Mouse (Mus musculus): ENCODE data around the gene Ttc33. TPM values are rescaled to one million over a fixed set of nuclear protein-coding genes. Genes with fewer than 3 reads are reported as not detected.

Gene Ttc33
- polyA plus RNA-seq, 1 experiment = 59.6 TPM

- peaks cover 7% of the 10 kb centered on the region; the same call in 1 of the 2 replicates for H3K4me1 ChIP-seq (ENCODE audit: control insufficient read depth, insufficient read depth, low read length)
- H3K4me3 ChIP-seq (replicated peaks; ENCODE audit: insufficient read depth, low read depth, low read length) = no peak overlapping the region
- WGBS = 86% methylated on average over 7 of the region's 7 CpGs
- no peak for DNase-seq
- no peak overlapping the region for H3K27ac ChIP-seq (ENCODE audit: insufficient read depth, low read length)
- H3K27me3 ChIP-seq (ENCODE audit: control insufficient read depth, insufficient read depth, low read length) = no peaks in the 10 kb centered on the region
- TF ChIP-seq CTCF (IDR thresholded peaks at IDR 0.05; ENCODE audit: borderline replicate concordance, insufficient read depth, low read depth, low read length) (no peak), POLR2A (IDR thresholded peaks at IDR 0.05; ENCODE audit: borderline replicate concordance, insufficient read depth, low read length) (no peak)
These were observed 52.7 kb downstream of the Ttc33 start for GRCm38 (mm10) chr15:5238073-5238472.

- peaks cover 7% of the 10 kb centered on the region for H3K4me1 ChIP-seq (ENCODE audit: control insufficient read depth, insufficient read depth, low read length)
- WGBS = 83% methylated on average over 4 of the region's 4 CpGs
- H3K27me3 ChIP-seq (ENCODE audit: control insufficient read depth, insufficient read depth, low read length) = no peaks in the 10 kb centered on the region
- TF ChIP-seq CTCF (IDR thresholded peaks at IDR 0.05; ENCODE audit: borderline replicate concordance, insufficient read depth, low read depth, low read length) = no peak
- TF ChIP-seq POLR2A (IDR thresholded peaks at IDR 0.05; ENCODE audit: borderline replicate concordance, insufficient read depth, low read length) = no peak
- no peak for DNase-seq
- no peak overlapping the region for H3K27ac ChIP-seq (ENCODE audit: insufficient read depth, low read length)
- no peak overlapping the region for H3K4me3 ChIP-seq (replicated peaks; ENCODE audit: insufficient read depth, low read depth, low read length)
These were observed 53.2 kb downstream of the Ttc33 start for GRCm38 (mm10) chr15:5238553-5238952.

DNA sequence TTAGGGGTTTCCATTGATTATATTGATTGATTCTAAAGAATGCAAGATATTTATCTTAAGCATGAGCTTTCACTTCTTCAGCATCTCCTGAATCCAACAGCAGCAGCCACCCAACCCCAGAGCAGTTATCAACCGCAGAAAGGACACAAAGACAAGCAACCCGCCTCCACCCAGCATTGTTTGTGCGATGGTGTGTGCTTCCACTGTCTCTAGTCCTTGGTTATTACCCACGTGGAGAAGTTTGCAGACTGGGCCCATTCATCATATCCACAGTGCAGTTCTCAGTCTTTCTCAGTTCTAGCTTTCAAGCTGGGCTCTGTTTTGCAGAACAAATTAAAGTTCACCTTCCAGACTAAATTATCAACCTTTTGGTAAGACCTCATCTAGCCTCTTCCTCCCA lies 54.0 kb downstream of the Ttc33 start:
- Histone ChIP-seq H3K4me3 (replicated peaks; ENCODE audit: insufficient read depth, low read depth, low read length) (no peak overlapping the region), H3K27ac (ENCODE audit: insufficient read depth, low read length) (no peak overlapping the region), H3K27me3 (ENCODE audit: control insufficient read depth, insufficient read depth, low read length) (no peaks in the 10 kb centered on the region), H3K4me1 (ENCODE audit: control insufficient read depth, insufficient read depth, low read length) (peaks cover 7% of the 10 kb centered on the region)
- DNase-seq = no peak
- WGBS = 68% methylated on average over 4 of the region's 4 CpGs
- no peak for TF ChIP-seq POLR2A (IDR thresholded peaks at IDR 0.05; ENCODE audit: borderline replicate concordance, insufficient read depth, low read length)
- no peak for TF ChIP-seq CTCF (IDR thresholded peaks at IDR 0.05; ENCODE audit: borderline replicate concordance, insufficient read depth, low read depth, low read length)

DNA sequence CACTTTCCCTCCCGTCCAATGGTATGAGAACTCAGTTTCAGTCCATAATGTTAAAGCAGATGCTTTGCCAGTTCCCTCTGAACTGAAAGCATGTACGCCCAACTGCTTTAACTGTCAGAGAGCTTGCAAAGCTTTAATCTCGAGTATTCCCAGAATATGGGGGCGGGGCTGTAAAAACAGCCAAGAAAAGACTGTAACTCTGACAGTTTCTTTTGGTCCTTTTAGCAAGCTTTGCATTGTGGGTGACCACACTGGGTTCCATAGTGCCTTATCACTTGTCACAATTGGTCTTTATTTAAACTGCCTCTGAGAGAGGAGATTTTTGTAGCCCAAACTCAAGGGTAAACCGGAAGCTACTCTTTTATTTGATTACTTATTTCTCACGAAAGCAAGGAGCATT lies 54.6 kb downstream of the Ttc33 start:
- WGBS = 67% methylated on average over 6 of the region's 6 CpGs
- Histone ChIP-seq H3K27me3 (ENCODE audit: control insufficient read depth, insufficient read depth, low read length) (no peaks in the 10 kb centered on the region), H3K4me3 (replicated peaks; ENCODE audit: insufficient read depth, low read depth, low read length) (no peak overlapping the region), H3K4me1 (ENCODE audit: control insufficient read depth, insufficient read depth, low read length) (peaks cover 10% of the 10 kb centered on the region), H3K27ac (ENCODE audit: insufficient read depth, low read length) (no peak overlapping the region)
- no peak for DNase-seq
- no peak for TF ChIP-seq CTCF (IDR thresholded peaks at IDR 0.05; ENCODE audit: borderline replicate concordance, insufficient read depth, low read depth, low read length)
- no peak for TF ChIP-seq POLR2A (IDR thresholded peaks at IDR 0.05; ENCODE audit: borderline replicate concordance, insufficient read depth, low read length)

GRCm38 (mm10) chr15:5240360-5240759 lies 55.0 kb downstream of the Ttc33 start:
- H3K27ac ChIP-seq (ENCODE audit: insufficient read depth, low read length) = no peak overlapping the region
- H3K27me3 ChIP-seq (ENCODE audit: control insufficient read depth, insufficient read depth, low read length) = no peaks in the 10 kb centered on the region
- H3K4me1 ChIP-seq (ENCODE audit: control insufficient read depth, insufficient read depth, low read length) = peaks cover 10% of the 10 kb centered on the region
- DNase-seq = no peak
- WGBS = 92% methylated on average over 6 of the region's 6 CpGs
- TF ChIP-seq POLR2A (IDR thresholded peaks at IDR 0.05; ENCODE audit: borderline replicate concordance, insufficient read depth, low read length) = no peak
- TF ChIP-seq CTCF (IDR thresholded peaks at IDR 0.05; ENCODE audit: borderline replicate concordance, insufficient read depth, low read depth, low read length) = no peak
- no peak overlapping the region for H3K4me3 ChIP-seq (replicated peaks; ENCODE audit: insufficient read depth, low read depth, low read length)

DNA sequence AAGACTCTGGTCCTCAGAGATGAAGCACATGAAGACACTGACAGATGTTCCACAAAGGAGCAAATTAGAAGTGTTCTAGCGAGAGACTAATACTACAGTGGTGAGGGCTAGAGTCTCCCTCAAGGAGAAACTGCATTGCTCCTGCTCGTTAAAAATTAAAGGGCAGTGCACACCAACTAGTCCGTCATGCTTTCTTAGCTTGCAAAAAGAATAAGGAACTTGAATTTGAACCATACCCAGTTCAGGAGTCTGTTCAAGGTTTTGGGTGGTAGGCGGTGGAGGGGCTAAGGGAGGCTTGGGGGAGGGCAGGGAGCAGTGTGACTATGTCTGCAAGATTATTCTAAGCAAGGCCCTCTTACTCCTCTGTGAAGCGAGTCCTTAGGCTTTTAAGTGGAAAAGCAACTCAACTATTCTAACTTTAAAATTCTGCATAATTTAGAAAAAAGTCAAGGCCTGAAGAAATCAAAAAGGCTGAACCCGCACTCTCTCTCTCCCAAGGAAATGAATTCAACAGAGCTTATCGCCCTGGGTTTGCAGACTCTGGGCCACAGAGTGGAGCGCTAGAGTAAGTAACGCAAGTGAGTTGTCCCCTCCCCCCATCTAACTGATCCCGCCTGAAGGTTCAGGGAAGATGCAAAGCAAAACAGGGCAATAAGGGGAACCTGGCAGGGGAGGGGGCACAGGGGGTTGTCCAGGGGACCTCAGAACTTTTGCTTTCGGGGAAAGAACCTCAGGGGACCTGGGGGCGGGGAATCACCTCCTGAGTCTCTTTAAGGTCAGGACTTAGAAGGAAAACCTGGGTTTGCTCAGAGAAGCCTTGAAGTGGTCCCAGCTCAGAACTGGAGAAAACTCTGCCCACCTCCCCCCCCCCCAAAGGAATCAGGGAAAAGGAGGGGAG lies 56.2 kb downstream of the Ttc33 start:
- H3K27ac ChIP-seq (ENCODE audit: insufficient read depth, low read length) = no peak overlapping the region
- H3K4me3 ChIP-seq (replicated peaks; ENCODE audit: insufficient read depth, low read depth, low read length) = no peak overlapping the region
- no peaks in the 10 kb centered on the region for H3K27me3 ChIP-seq (ENCODE audit: control insufficient read depth, insufficient read depth, low read length)
- WGBS = 60% methylated on average over 12 of the region's 12 CpGs
- DNase-seq = no peak
- H3K4me1 ChIP-seq (ENCODE audit: control insufficient read depth, insufficient read depth, low read length) = peaks cover 10% of the 10 kb centered on the region
- TF ChIP-seq CTCF (IDR thresholded peaks at IDR 0.05; ENCODE audit: borderline replicate concordance, insufficient read depth, low read depth, low read length) = no peak
- TF ChIP-seq POLR2A (IDR thresholded peaks at IDR 0.05; ENCODE audit: borderline replicate concordance, insufficient read depth, low read length) = no peak

- 2% methylated on average over 61 of the region's 61 CpGs for WGBS
- no peak for TF ChIP-seq POLR2A (IDR thresholded peaks at IDR 0.05; ENCODE audit: borderline replicate concordance, insufficient read depth, low read length)
- TF ChIP-seq CTCF (IDR thresholded peaks at IDR 0.05; ENCODE audit: borderline replicate concordance, insufficient read depth, low read depth, low read length) = no peak
- DNase-seq = peak; percentile 11 to 23
- Histone ChIP-seq H3K27me3 (ENCODE audit: control insufficient read depth, insufficient read depth, low read length) (no peaks in the 10 kb centered on the region), H3K27ac (ENCODE audit: insufficient read depth, low read length) (no peak overlapping the region), H3K4me3 (replicated peaks; ENCODE audit: insufficient read depth, low read depth, low read length) (peak overlapping the region; percentile 33), H3K4me1 (ENCODE audit: control insufficient read depth, insufficient read depth, low read length) (peaks cover 10% of the 10 kb centered on the region)
These were observed 57.1 kb downstream of the Ttc33 start for GRCm38 (mm10) chr15:5242241-5243035.
